Comparison of ENCODE assay signal across 32 mouse cellular contexts in the genomic region with DNA sequence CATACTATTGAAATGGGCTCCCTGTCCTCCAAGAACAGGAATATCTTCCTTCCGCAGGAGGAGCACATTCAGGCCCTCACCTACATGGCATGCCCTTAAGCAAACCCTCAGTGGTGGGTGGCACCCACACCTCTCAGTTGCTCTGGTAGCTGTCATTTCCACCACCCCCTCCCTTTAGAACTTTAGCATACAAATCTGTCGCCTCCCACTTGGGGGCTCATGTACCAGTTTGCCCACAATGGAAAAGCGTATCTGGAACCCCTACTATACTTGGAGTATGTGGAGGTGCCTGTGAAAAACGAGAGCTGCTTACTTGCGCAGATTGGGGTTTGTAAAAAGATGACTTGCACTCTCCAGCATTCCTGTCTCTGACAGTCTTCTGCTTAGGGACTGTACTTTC. TPM values are rescaled to one million over a fixed set of nuclear protein-coding genes. Genes with fewer than 3 reads are reported as not detected.
DNase-seq lines count a peak whose midpoint lies in the region; ATAC-seq and TF ChIP-seq lines count a peak whose summit lies in the region.
"Had no signal": no experiment of that assay in that cellular context is flagged by ENCODE, and none has a peak within 500 bp of the region (broad histone marks: within the 10 kb centered on the region; RNA-seq: fewer than 3 reads in every experiment).

No protein-coding gene starts in this region.

- no peak overlapping the region for H3K9ac ChIP-seq in hindbrain, embryonic 12.5 days
- no peak overlapping the region for H3K9ac ChIP-seq in forebrain, embryonic 15.5 days (replicated peaks)
- H3K9ac ChIP-seq: forebrain, embryonic 13.5 days; heart, embryonic 15.5 days; hindbrain, embryonic 13.5 days; limb, embryonic 15.5 days; liver, embryonic 13.5 days; midbrain, embryonic 13.5 days had no signal

- H3K4me2 ChIP-seq in hindbrain, embryonic 12.5 days (replicated peaks): no peak overlapping the region
- H3K4me2 ChIP-seq in forebrain, embryonic 15.5 days (replicated peaks): no peak overlapping the region
- H3K4me2 ChIP-seq: forebrain, embryonic 13.5 days; heart, embryonic 15.5 days; hindbrain, embryonic 13.5 days; limb, embryonic 15.5 days; liver, embryonic 13.5 days; midbrain, embryonic 13.5 days had no signal

- WGBS in hindbrain, embryonic 10.5 days: 92% methylated on average over 5 of the region's 5 CpGs
- WGBS in hindbrain, embryonic 12.5 days: 95% methylated on average over 5 of the region's 5 CpGs
- 94% methylated on average over 5 of the region's 5 CpGs for WGBS in forebrain, embryonic 15.5 days

- DNase-seq in hindbrain, embryonic 10.5 days (ENCODE audit: low spot score): no peak
- DNase-seq in left cerebral cortex, postnatal 14 days (ENCODE audit: low spot score in 2 of 2): peak; percentile 19 to 38
- DNase-seq in left cerebral cortex, adult 11 months (ENCODE audit: low spot score): no peak
- DNase-seq in telencephalon, adult 2 months (ENCODE audit: low read depth, low spot score): peak; percentile 60
- DNase-seq: adrenal gland, postnatal 14 days; cerebellum, adult 11-12 months; cerebellum, postnatal 14 days; gastrocnemius, postnatal 14 days; heart, adult 11 months; kidney, adult 11 months; kidney, postnatal 14 days; liver, embryonic 13.5 days; lung, adult 18-20 months; lung, postnatal 4 days; right cerebral cortex, postnatal 4 days; thymus, adult 2 months; thymus, postnatal 4 days had no signal

- 0 out of 2 replicates have a peak overlapping the region, but pooled peaks have one; percentile 23 for H3K27ac ChIP-seq in hindbrain, embryonic 10.5 days
- no peak overlapping the region for H3K27ac ChIP-seq in hindbrain, embryonic 12.5 days
- H3K27ac ChIP-seq in cortical plate, adult 2 months (ENCODE audit: insufficient read depth, low read length): peak overlapping the region; percentile 67; the same call in 1 of the 2 replicates
- H3K27ac ChIP-seq in forebrain, embryonic 15.5 days (replicated peaks): no peak overlapping the region
- H3K27ac ChIP-seq: forebrain, embryonic 13.5 days; heart, embryonic 10.5 days; heart, embryonic 15.5 days; hindbrain, embryonic 13.5 days; limb, embryonic 10.5 days; limb, embryonic 15.5 days; liver, embryonic 13.5 days; midbrain, embryonic 13.5 days; stomach, postnatal 0 days had no signal

- no peaks in the 10 kb centered on the region for H3K9me3 ChIP-seq in hindbrain, embryonic 10.5 days
- no peaks in the 10 kb centered on the region for H3K9me3 ChIP-seq in hindbrain, embryonic 12.5 days (replicated peaks)
- no peaks in the 10 kb centered on the region for H3K9me3 ChIP-seq in forebrain, embryonic 15.5 days
- H3K9me3 ChIP-seq: forebrain, embryonic 13.5 days; heart, embryonic 10.5 days; heart, embryonic 15.5 days; hindbrain, embryonic 13.5 days; limb, embryonic 10.5 days; limb, embryonic 15.5 days; liver, embryonic 13.5 days; megakaryocyte, embryonic 14.5 days; midbrain, embryonic 13.5 days had no signal

- H3K36me3 ChIP-seq in hindbrain, embryonic 10.5 days: peaks cover 99% of the 10 kb centered on the region
- peaks cover 97% of the 10 kb centered on the region for H3K36me3 ChIP-seq in hindbrain, embryonic 12.5 days
- H3K36me3 ChIP-seq in forebrain, embryonic 15.5 days: peaks cover 85% of the 10 kb centered on the region

- TF ChIP-seq CTCF in cortical plate, adult 2 months (IDR thresholded peaks at IDR 0.05; ENCODE audit: extremely low read depth, insufficient read depth, low read length): no peak

- ATAC-seq in hindbrain, embryonic 12.5 days (ENCODE audit: low FRiP score): no peak
- no peak for ATAC-seq in forebrain, embryonic 15.5 days (replicated peaks)
- ATAC-seq: CD4-positive, CD25-positive, alpha-beta regulatory T cell, adult 4 months; forebrain, embryonic 13.5 days; lung, postnatal 0 days; midbrain, embryonic 13.5 days had no signal

- no peak overlapping the region for H3K4me3 ChIP-seq in hindbrain, embryonic 10.5 days
- H3K4me3 ChIP-seq in hindbrain, embryonic 12.5 days: no peak overlapping the region
- H3K4me3 ChIP-seq in cortical plate, adult 2 months (ENCODE audit: insufficient read depth, low read length): no peak overlapping the region
- no peak overlapping the region for H3K4me3 ChIP-seq in forebrain, embryonic 15.5 days
- H3K4me3 ChIP-seq: forebrain, embryonic 13.5 days; heart, embryonic 10.5 days; heart, embryonic 15.5 days; hindbrain, embryonic 13.5 days; limb, embryonic 10.5 days; limb, embryonic 15.5 days; liver, embryonic 13.5 days; megakaryocyte, embryonic 14.5 days; midbrain, embryonic 13.5 days had no signal

- no peak for TF ChIP-seq POLR2A in cortical plate, adult 2 months (IDR thresholded peaks at IDR 0.05; ENCODE audit: extremely low read depth, insufficient read depth, low read length)

- no peaks in the 10 kb centered on the region for H3K27me3 ChIP-seq in hindbrain, embryonic 10.5 days (ENCODE audit: insufficient read depth, poor library complexity, severe bottlenecking)
- H3K27me3 ChIP-seq in hindbrain, embryonic 12.5 days: no peaks in the 10 kb centered on the region
- no peaks in the 10 kb centered on the region for H3K27me3 ChIP-seq in forebrain, embryonic 15.5 days
- H3K27me3 ChIP-seq: forebrain, embryonic 13.5 days; heart, embryonic 15.5 days; hindbrain, embryonic 13.5 days; limb, embryonic 15.5 days; liver, embryonic 13.5 days; megakaryocyte, embryonic 14.5 days; midbrain, embryonic 13.5 days had no signal

- intact Hi-C loops in left cerebral cortex, postnatal 14 days (cut with DNase I): no loop called here

- H3K4me1 ChIP-seq in hindbrain, embryonic 10.5 days (replicated peaks): no peaks in the 10 kb centered on the region
- no peaks in the 10 kb centered on the region for H3K4me1 ChIP-seq in hindbrain, embryonic 12.5 days
- H3K4me1 ChIP-seq in cortical plate, adult 2 months (ENCODE audit: control insufficient read depth, insufficient read depth, low read length): 0 out of 2 replicates have a peak, but pooled peaks cover 2% of the 10 kb centered on the region
- H3K4me1 ChIP-seq in forebrain, embryonic 15.5 days: no peaks in the 10 kb centered on the region
- H3K4me1 ChIP-seq: forebrain, embryonic 13.5 days; heart, embryonic 10.5 days; heart, embryonic 15.5 days; hindbrain, embryonic 13.5 days; limb, embryonic 10.5 days; limb, embryonic 15.5 days; midbrain, embryonic 13.5 days had no signal

RNA-seq across cellular contexts. Expression of a gene that starts 7.2 kb away (rescaled TPM):
- polyA plus RNA-seq in hindbrain, embryonic 10.5 days (2016; fragmentation: Nextera tagmentation; extraction: Ambion mirVana): 163 and 170 TPM in 2 replicates
- 125 and 131 TPM in 2 replicates for polyA plus RNA-seq in hindbrain, embryonic 12.5 days (2016; fragmentation: Nextera tagmentation; extraction: Ambion mirVana)
- total RNA-seq in left cerebral cortex, postnatal 14 days (2021): 10 to 100 TPM; 63.9 to 70.0 TPM
- polyA plus RNA-seq in cortical plate, adult 2 months (2012; rRNA removed): 58.6 and 59.8 TPM in 2 replicates
- polyA plus RNA-seq in forebrain, embryonic 15.5 days (2015; fragmentation: Nextera tagmentation; extraction: Ambion mirVana): 115 and 122 TPM in 2 replicates

RNA-seq across cellular contexts. Expression of a gene that starts 7.3 kb away (rescaled TPM):
- polyA plus RNA-seq in hindbrain, embryonic 10.5 days (2016; fragmentation: Nextera tagmentation; extraction: Ambion mirVana): 7.0 and 11.7 TPM in 2 replicates
- polyA plus RNA-seq in hindbrain, embryonic 12.5 days (2016; fragmentation: Nextera tagmentation; extraction: Ambion mirVana): 11.5 and 13.6 TPM in 2 replicates
- total RNA-seq in left cerebral cortex, postnatal 14 days (2021): 10 to 100 TPM; 36.3 to 38.6 TPM
- 33.4 and 38.6 TPM in 2 replicates for polyA plus RNA-seq in cortical plate, adult 2 months (2012; rRNA removed)
- 10.9 and 12.7 TPM in 2 replicates for polyA plus RNA-seq in forebrain, embryonic 15.5 days (2015; fragmentation: Nextera tagmentation; extraction: Ambion mirVana)

RNA-seq across cellular contexts. Expression of a gene that starts 11.6 kb away (rescaled TPM):
- 49.0 and 51.8 TPM in 2 replicates for polyA plus RNA-seq in hindbrain, embryonic 10.5 days (2016; fragmentation: Nextera tagmentation; extraction: Ambion mirVana)
- polyA plus RNA-seq in hindbrain, embryonic 12.5 days (2016; fragmentation: Nextera tagmentation; extraction: Ambion mirVana): 38.6 and 41.7 TPM in 2 replicates
- total RNA-seq in left cerebral cortex, postnatal 14 days (2021): 10 to 100 TPM; 21.4 to 22.4 TPM
- 69.3 and 79.4 TPM in 2 replicates for polyA plus RNA-seq in cortical plate, adult 2 months (2012; rRNA removed)
- polyA plus RNA-seq in forebrain, embryonic 15.5 days (2015; fragmentation: Nextera tagmentation; extraction: Ambion mirVana): 21.3 and 21.4 TPM in 2 replicates

RNA-seq across cellular contexts. Expression of a gene that starts 20.8 kb away (rescaled TPM):
- polyA plus RNA-seq in hindbrain, embryonic 10.5 days (2016; fragmentation: Nextera tagmentation; extraction: Ambion mirVana): 330 and 370 TPM in 2 replicates
- 151 and 168 TPM in 2 replicates for polyA plus RNA-seq in hindbrain, embryonic 12.5 days (2016; fragmentation: Nextera tagmentation; extraction: Ambion mirVana)
- 1 to 10 TPM; 2.4 to 3.0 TPM for total RNA-seq in left cerebral cortex, postnatal 14 days (2021)
- polyA plus RNA-seq in cortical plate, adult 2 months (2012; rRNA removed): 1.7 and 2.3 TPM in 2 replicates
- 123 and 130 TPM in 2 replicates for polyA plus RNA-seq in forebrain, embryonic 15.5 days (2015; fragmentation: Nextera tagmentation; extraction: Ambion mirVana)

RNA-seq across cellular contexts. Expression of a gene that starts 41.0 kb away (rescaled TPM):
- 1.2 and 1.3 TPM in 2 replicates for polyA plus RNA-seq in hindbrain, embryonic 10.5 days (2016; fragmentation: Nextera tagmentation; extraction: Ambion mirVana)
- 0.53 and 0.56 TPM in 2 replicates for polyA plus RNA-seq in hindbrain, embryonic 12.5 days (2016; fragmentation: Nextera tagmentation; extraction: Ambion mirVana)
- under 1 TPM; 0.51 to 0.55 TPM for total RNA-seq in left cerebral cortex, postnatal 14 days (2021)
- 1.4 and 1.5 TPM in 2 replicates for polyA plus RNA-seq in cortical plate, adult 2 months (2012; rRNA removed)
- polyA plus RNA-seq in forebrain, embryonic 15.5 days (2015; fragmentation: Nextera tagmentation; extraction: Ambion mirVana): 0.08 and 0.09 TPM in 2 replicates
- total RNA-seq: gastrocnemius, postnatal 14 days; monocyte, adult 5-6 weeks had no signal
- polyA plus RNA-seq: CD4-positive, CD25-positive, alpha-beta regulatory T cell, adult 4 months had no signal

Comparison
In these comparisons a context has a peak if more than half of its experiments do, and no peak if none do; other contexts are left out.
1. DNase-seq: peak in left cerebral cortex, postnatal 14 days (2 of 2) and telencephalon, adult 2 months (single experiment); none in hindbrain, embryonic 10.5 days (single experiment) and left cerebral cortex, adult 11 months (single experiment).
2. H3K27ac ChIP-seq: peak in hindbrain, embryonic 10.5 days (single experiment) and cortical plate, adult 2 months (single experiment); none in hindbrain, embryonic 12.5 days (single experiment) and forebrain, embryonic 15.5 days (single experiment).